Mouse (Mus musculus) layer of hippocampus, adult 18-20 months (tissue): ENCODE data around the gene Chst1. TPM values are rescaled to one million over a fixed set of nuclear protein-coding genes. Genes with fewer than 3 reads are reported as not detected.

Experiments used
- DNase-seq, 2 experiments: peaks; one replicate each; pipeline ENCODE4 v3.0.0; 2022; ENCODE audit warnings: low spot score in 2 of 2
- long read RNA-seq: library from polyadenylated mRNA; stranded (forward); transcript quantifications from one replicate; pipeline ENCODE4 v2.0.0, GENCODE M21; 2021
- total RNA-seq, 2 experiments: library from RNA; stranded (reverse); gene quantifications; 2 replicates each; pipeline ENCODE4 v1.2.3; 2021

Chst1 gene
- 100 to 1,000 TPM; 307 to 312 TPM for total RNA-seq
- long read RNA-seq, transcript Chst1-201 (3 exons, 2,680 nt): major isoform, 300 of 357 reads
- long read RNA-seq, partial matches to known transcripts: 6 of 357 reads
- long read RNA-seq, other reads (novel, unspliced or antisense): 51 of 357 reads

DNA sequence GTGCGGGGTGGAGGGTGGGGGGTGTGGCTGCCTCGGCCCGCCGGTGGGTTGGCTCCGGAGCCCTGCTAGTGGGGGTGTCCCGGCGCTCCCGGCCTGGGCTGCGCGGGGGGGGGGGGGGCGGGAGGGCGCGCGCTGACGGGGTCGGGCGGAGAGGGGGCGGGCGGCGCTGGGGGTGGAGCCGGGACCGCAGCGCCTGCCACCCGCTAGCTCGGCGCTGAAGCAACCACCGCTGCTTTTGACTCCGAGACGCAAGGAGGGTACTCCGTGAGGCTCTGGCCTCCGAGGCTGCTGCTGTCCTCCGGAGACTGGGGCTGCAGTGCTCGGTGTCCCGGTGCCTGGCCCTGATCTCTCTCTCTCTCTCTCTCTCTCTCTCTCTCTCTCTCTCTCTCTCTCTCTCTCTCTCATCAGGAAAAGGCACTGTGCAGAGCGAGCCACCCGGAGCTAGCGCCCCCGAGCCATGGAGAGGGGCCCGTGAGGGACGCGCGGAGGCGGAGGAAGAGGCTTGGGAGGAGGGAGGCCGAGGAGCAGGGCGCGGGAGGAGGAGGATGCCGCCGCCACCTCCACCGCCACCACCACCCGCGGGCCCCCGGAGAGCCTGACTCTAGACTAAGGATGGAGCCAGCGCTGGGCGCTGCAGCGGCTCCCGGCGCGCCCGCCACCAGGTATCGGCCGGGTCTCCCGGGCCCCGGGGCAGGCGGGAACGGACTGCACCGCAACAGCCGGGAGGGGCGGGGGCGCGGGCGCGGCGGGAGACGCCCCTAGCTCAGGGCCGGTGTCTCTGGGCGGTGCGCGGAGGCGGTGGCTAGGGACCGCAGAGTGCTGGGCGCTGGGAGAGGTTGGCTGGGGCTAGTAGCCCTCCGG lies at the start of gene Chst1:
TSS of gene Chst1 (plus strand) at position 221 of the 861 bp plus-strand sequence.
- peak in 1 of 2 experiments; percentile 70 for DNase-seq

DNA sequence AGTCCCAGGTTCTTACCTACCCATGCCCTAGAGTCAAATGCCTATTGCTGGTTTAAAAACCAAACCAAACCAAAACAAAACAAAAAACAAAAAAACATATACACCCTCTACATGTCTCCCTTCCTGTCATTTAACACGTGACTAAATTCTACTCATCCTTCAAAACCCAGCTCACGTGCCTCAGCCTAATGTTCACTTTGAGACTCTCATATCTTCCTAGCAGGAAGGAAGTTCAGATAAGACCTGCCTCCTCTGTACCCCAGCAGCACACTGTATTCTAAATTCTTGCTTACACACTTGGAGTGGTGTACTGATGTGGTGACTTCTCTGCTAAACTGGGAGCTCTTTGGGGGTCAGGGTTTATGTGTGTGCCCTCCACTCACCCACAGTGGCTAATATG lies 49.5 kb upstream of the Chst1 start:
- no peak for DNase-seq

- DNase-seq: no peak
Observed at GRCm38 (mm10) chr2:92554536-92554935, 45.0 kb upstream of the Chst1 start.

DNA sequence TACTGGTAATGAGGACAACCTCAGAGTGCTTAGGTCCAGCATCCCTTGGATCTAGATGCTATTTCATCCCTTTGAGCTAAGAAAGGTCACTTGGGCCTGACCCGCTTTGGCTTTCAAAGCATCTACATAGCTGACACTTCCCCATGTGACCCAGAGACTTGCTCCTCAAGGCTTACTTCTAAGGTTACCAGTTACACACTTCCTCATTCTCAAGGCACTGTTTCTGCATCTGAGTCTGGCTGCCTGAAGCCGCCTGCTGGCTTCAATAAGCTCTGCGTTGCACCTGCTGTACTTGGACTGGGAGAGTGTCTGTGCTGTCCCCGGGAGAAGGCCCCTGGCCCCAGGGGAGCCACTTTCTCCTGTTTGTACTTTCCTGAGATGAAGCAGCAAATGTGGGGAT lies 36.6 kb upstream of the Chst1 start:
- no peak for DNase-seq

DNA sequence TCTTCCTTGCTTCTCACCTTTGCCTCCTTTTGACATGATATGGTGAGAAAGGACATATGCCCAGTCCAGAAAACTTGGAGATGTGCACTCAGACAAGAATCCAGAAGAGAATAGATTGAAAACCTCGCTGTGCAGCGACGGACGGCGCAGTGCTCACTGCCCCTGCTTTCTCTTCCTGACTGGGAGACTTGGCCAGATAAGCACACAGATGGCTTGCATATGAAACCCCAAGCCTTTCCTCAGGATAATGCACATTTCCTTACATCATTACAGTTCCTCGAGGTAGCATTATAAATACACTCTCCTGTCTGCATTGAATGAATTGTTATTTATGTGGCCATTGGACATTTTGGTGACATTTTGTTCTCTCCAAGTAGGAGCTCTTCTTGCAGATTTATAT lies 28.9 kb upstream of the Chst1 start:
- DNase-seq: no peak

- peak in 1 of 2 experiments; percentile 66 for DNase-seq
Observed at GRCm38 (mm10) chr2:92577824-92578223, 21.7 kb upstream of the Chst1 start.

GRCm38 (mm10) chr2:92581302-92581701 lies 18.2 kb upstream of the Chst1 start:
- no peak for DNase-seq

DNA sequence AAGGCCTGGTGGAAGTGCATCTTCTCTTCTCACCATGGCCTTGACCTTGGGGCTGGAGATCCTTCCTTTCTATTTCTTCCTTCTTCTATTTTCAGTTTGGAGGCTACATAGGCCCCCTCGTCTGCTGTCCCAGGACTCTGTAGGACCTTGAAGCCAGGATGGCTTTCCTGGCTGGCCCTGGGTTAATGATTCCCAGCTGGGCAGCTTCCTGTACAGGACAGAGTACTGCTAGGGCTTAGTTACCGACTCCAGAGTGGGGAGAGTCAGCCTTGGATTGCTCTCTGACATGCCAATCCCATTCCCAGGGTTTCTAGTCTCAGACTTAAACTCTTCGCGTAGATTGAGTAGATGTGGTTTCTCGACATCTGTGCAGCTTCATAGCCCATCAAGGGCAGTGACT lies 16.9 kb upstream of the Chst1 start:
- DNase-seq: no peak

DNA sequence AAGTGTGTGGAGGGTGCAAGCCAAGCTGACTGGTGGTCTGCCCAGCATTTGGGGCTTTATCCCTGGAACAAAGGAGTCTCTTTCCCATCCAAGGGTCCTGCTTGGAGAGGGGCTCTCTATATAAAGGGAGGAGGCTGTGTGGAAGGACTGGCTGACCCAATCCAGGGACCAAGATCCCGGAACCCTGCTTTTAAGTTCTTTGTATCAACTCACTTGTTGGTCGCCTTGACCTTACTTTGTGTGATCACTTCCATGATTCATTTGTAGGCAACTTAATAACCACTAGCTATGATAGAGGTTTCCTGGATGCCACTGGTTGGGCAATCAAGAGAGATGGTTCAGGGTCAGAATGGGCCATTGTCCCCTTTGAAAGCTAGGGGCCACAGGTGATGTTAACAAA lies 11.7 kb upstream of the Chst1 start:
- DNase-seq: no peak

DNA sequence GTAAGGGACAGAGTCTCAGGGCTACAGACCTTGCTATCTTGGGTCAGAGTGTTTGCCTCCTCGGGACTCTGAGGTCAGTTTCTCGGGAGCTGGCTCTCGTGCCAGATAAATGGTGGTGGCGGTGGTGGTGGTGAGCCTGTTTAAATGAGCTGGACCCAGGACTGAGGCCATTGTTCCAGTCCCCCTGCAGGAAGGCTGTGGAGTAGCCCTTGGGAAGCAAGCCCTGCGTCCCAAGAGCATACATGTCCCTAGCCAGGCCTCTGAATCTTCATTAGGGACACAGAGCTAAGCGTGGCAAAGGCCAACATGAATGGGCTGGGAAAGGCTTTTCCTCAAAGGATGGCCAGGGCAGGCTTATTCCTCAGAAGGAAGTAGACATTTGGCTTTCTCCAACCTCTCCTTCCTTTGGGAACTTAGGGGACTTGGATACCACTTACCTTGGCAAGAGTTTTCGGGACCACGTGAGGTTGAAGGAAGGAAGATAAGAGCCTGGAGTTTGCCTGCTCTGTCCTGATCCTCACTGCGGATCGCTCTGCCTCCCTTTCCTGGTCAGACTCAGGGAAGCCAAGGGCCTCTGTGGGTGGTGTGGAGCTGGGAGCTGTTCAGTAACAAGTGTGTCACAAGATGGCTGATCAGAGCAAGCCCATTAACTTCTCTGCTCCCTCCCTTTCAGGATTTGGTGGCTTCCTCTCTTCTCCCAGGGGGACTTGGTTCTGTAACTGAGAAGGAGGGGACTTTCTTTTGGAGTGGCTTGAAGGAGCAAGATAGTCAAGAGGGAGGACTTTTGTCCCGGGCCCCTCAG lies 4.4 kb upstream of the Chst1 start:
- no peak for DNase-seq

DNA sequence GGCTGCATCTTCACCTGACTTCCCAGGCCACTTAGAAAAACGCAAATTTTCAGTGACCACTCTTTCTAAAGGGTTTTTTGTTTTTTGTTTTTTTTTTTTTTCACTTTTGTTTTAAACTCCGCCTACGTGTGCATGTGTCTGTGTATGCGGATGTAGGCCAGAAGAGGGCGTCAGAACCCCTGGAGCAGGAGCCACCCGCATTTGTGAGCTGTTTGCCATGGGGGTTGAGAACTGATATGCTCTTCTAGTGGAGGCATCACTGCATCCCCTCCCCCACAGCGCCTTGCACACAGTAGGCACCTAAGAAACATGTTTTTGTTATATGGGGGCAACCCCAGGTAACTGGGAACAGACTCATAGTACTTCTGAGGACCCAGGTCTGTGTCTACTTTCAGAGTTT lies 2.2 kb upstream of the Chst1 start:
- peak in 1 of 2 experiments; percentile 84 for DNase-seq

DNA sequence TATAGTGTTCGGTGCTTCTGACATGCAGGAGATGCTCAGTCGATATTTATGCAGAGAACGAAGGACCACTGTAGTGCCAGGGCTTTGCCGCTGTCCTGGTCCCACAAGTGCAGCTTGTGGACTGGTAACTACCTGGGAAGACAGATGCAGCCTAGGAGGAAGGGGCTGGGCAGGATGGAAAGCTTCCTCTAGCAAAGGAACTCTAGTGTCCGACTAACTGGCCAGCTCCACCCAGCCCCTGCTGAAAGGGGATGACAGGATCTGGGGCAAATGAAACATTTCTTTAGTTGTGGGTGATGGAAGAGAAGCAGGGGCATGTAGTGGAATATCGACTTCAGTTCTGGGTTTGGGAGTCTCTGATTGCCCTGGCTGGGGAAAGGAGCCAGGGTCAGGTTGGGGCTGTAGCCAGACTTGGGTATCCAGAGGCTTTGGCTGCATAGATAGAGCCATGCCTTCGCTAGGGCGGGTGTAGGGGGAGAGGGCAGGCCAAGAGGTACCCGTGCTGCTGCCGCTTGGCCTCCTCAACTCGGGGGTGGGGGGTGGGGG lies 493 bp upstream of the Chst1 start:
- DNase-seq: no peak

- DNase-seq: no peak
Observed at GRCm38 (mm10) chr2:92600348-92600670, 802 bp downstream of the Chst1 start.

DNA sequence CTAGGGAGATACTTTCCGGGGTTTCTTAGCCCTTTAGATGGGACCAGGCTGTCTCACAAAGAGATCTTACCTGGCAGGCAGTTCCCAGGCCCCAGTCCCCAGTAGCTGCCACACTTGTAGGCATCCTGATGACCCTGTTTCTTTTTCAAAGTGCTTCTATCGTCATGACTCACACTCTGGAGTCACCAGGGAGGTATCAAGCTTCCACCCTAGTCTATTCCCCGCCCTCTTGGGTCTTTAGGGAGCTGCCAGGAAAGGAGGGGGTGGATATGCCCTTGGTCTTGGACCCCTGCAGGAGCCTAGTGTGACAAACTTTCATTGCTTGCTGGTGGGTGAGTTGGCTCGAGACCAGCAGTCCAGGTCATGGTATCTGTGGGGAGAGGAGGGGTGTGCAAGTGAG lies 1.7 kb downstream of the Chst1 start:
- DNase-seq: no peak

DNA sequence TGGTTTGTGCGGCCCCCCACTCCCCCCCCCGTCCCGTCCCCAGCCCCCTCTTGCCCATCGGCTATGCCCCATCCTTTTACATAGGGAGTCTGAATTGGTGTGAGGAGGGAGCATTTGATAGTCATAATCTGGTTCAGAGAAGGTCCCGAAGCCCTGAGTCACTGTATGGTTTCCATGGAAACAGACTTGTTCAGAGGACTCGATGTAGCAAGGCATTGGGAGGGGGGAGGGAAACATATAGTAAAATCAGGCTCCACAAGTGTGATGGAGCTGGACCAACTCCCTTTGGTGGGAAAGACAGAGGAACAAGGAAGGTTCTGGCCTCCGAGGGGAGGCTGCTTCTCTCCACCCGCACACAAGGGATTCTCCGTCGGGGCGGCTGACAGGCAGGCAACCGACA lies 2.6 kb downstream of the Chst1 start:
- no peak for DNase-seq

DNA sequence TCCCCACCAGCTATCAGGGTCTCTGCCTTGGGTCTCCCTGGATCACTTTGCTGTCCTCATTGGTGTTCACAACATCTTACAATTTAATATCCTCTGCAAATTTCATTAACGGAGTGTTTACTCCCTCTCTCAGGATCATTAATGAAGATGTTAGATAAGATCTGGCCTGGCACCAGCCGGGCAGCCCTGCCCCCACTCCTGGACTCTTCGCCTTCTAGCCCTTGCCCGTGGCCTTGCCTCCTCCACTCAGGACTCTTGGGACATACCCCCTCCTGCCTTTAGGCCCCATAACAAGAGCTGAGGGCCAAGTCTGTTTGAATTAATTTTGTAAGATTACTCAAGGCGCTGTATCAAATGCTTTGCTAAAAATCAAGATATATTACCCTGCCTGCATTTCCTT lies 4.1 kb downstream of the Chst1 start:
- no peak for DNase-seq

GRCm38 (mm10) chr2:92604565-92604964 lies 5.1 kb downstream of the Chst1 start:
- DNase-seq: no peak

- DNase-seq: no peak
Observed at GRCm38 (mm10) chr2:92605995-92606394, 6.5 kb downstream of the Chst1 start.

DNA sequence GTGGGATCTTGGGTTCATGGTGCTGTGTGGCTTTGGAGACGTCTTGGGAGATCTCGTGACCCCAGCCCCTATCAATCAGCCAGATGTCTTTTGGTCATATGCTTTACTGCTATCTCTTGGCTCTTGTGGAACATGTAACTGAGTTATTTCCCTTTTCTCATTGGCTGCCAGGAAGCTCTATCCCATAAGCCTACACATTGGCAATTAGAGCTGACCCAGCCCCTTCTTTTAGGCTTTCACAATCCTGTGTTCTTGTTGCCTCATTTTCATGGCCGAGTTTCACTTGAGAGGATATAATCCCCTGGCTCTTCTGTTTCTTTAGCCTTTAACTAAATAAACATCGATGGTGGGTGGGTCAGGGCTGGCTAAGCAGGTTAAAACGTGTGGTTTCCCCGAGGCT lies 7.6 kb downstream of the Chst1 start:
- DNase-seq: no peak

DNA sequence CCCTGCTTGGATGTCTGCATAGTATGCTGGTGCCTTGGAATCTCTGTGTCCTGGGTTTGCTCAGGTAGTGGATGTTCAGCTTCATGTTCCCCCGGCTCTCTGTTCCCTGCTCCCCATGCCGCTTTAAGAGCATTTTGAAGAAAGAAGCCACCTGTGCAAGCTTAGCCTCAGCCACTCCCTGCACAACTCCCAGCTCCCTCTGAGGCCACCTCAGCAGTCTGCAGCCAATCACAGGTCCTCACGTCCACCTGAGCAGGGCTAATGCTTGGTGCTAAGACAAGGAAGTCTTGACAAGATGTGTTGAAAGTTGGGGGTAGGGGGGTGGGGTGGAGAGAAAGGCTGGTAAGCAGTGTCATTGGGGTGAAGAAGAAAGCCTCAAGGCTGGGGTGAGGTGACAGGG lies 8.1 kb downstream of the Chst1 start:
- no peak for DNase-seq

- DNase-seq: no peak
Observed at GRCm38 (mm10) chr2:92608013-92608619, 8.6 kb downstream of the Chst1 start.
